Comparison of ENCODE assay signal across 13 mouse cellular contexts in genomic region chr3:66063881-66064280, GRCm38 (mm10).
DNase-seq lines count a peak whose midpoint lies in the region; ATAC-seq and TF ChIP-seq lines count a peak whose summit lies in the region.
"Had no signal": no experiment of that assay in that cellular context is flagged by ENCODE, and none has a peak within 500 bp of the region (broad histone marks: within the 10 kb centered on the region; RNA-seq: fewer than 3 reads in every experiment).

No protein-coding gene starts in this region.

- ATAC-seq in kidney, postnatal 0 days (replicated peaks; ENCODE audit: low FRiP score, low read depth) = no peak
- ATAC-seq: activated CD4-positive, CD25-positive, alpha-beta regulatory T cell, adult 4 months had no signal

- peak; percentile 24 to 28 for DNase-seq in cerebellum, postnatal 10 days
- DNase-seq in cerebellum, adult 2 months = no peak
- peak; percentile 47 for DNase-seq in kidney, postnatal 0 days (ENCODE audit: low spot score)
- no peak for DNase-seq in kidney, postnatal 14 days
- DNase-seq in A20 (ENCODE audit: low read depth, low spot score) = peak; percentile 41
- DNase-seq in adrenal gland, postnatal 36 days = peak; percentile 38 to 73
- no peak for DNase-seq in urinary bladder, adult 2 months (ENCODE audit: low spot score)
- no peak for DNase-seq in cerebellum, adult 18-20 months
- DNase-seq: cerebellum, adult 11-12 months; gastrocnemius, postnatal 10 days; thymus, postnatal 4 days had no signal

- no peaks in the 10 kb centered on the region for H3K4me1 ChIP-seq in cerebellum, adult 2 months (ENCODE audit: control insufficient read depth, insufficient read depth, low read length)
- no peaks in the 10 kb centered on the region for H3K4me1 ChIP-seq in kidney, postnatal 0 days (replicated peaks; ENCODE audit: insufficient read depth, low read length)

- H3K9ac ChIP-seq in kidney, postnatal 0 days (ENCODE audit: low read depth, low read length) = no peak overlapping the region
- H3K9ac ChIP-seq: kidney, embryonic 15.5 days had no signal

- H3K9me3 ChIP-seq in kidney, postnatal 0 days (replicated peaks; ENCODE audit: low read length) = no peaks in the 10 kb centered on the region
- H3K9me3 ChIP-seq: kidney, embryonic 15.5 days had no signal

- WGBS in cerebellum, adult 2 months = 55% methylated on average over 6 of the region's 6 CpGs
- WGBS in kidney, postnatal 0 days = 52% methylated on average over 6 of the region's 6 CpGs

- no peak for TF ChIP-seq POLR2A in cerebellum, adult 2 months (IDR thresholded peaks at IDR 0.05; ENCODE audit: borderline replicate concordance, insufficient read depth, low read length)

- no peaks in the 10 kb centered on the region for H3K36me3 ChIP-seq in kidney, postnatal 0 days (ENCODE audit: insufficient read depth, low read length)
- H3K36me3 ChIP-seq: kidney, embryonic 15.5 days had no signal

- no peak overlapping the region for H3K4me3 ChIP-seq in cerebellum, adult 2 months (replicated peaks; ENCODE audit: insufficient read depth, low read depth, low read length)
- no peak overlapping the region for H3K4me3 ChIP-seq in kidney, postnatal 0 days (replicated peaks; ENCODE audit: low read depth, low read length)
- H3K4me3 ChIP-seq: kidney, embryonic 15.5 days had no signal

- H3K4me2 ChIP-seq in kidney, postnatal 0 days (ENCODE audit: low read length) = no peak overlapping the region
- H3K4me2 ChIP-seq: kidney, embryonic 15.5 days had no signal

- H3K27me3 ChIP-seq in cerebellum, adult 2 months (ENCODE audit: control insufficient read depth, insufficient read depth, low read length) = no peaks in the 10 kb centered on the region; the same call in 1 of the 2 replicates
- no peaks in the 10 kb centered on the region for H3K27me3 ChIP-seq in kidney, postnatal 0 days (ENCODE audit: insufficient read depth, low read length)
- H3K27me3 ChIP-seq: kidney, embryonic 15.5 days had no signal

- TF ChIP-seq CTCF in cerebellum, adult 2 months (IDR thresholded peaks at IDR 0.05; ENCODE audit: borderline replicate concordance, insufficient read depth, low read depth, low read length) = no peak
- peak; percentile 45; the same call in 1 of the 2 replicates for TF ChIP-seq CTCF in kidney, postnatal 0 days (IDR thresholded peaks at IDR 0.05; ENCODE audit: low read depth)

- H3K27ac ChIP-seq in cerebellum, adult 2 months (ENCODE audit: insufficient read depth, low read length) = no peak overlapping the region
- no peak overlapping the region for H3K27ac ChIP-seq in kidney, postnatal 0 days
- H3K27ac ChIP-seq: kidney, embryonic 15.5 days had no signal

Comparison
In these comparisons a context has a peak if more than half of its experiments do, and no peak if none do; other contexts are left out.
1. DNase-seq: peak in cerebellum, postnatal 10 days (2 of 2), kidney, postnatal 0 days (single experiment), A20 (single experiment) and adrenal gland, postnatal 36 days (2 of 2); none in cerebellum, adult 2 months (0 of 2), kidney, postnatal 14 days (single experiment), urinary bladder, adult 2 months (single experiment) and cerebellum, adult 18-20 months (0 of 2).